Mouse (Mus musculus) spleen, adult 2 months (tissue): Measurements from ENCODE around the gene Cstf2t. TPM values are rescaled to one million over a fixed set of nuclear protein-coding genes. Genes with fewer than 3 reads are reported as not detected.

Experiments
- DNase-seq, 2 experiments: peaks; one replicate each; pipeline versions ENCODE4 v3.0.0 to v3.0.0-alpha.2; 2012 to 2021; ENCODE audit warnings: low spot score in 2 of 2, low read depth in 1 of 2
- H3K27ac ChIP-seq: fragments of 200-500 bp; 2 replicates; pipeline ENCODE4 v1.5.1; 2012; ENCODE audit warnings: low read length, inconsistent platforms; ENCODE audit not compliant: insufficient read depth
- H3K27me3 ChIP-seq: fragments of 200-500 bp; 2 replicates; pipeline ENCODE4 v1.6.1; 2012; ENCODE audit warnings: mild to moderate bottlenecking, moderate library complexity, low read length, inconsistent platforms; ENCODE audit not compliant: control insufficient read depth, insufficient read depth
- H3K36me3 ChIP-seq: fragments of 200-500 bp; 2 replicates; pipeline ENCODE4 v1.6.1; 2012; ENCODE audit warnings: mild to moderate bottlenecking, low read length, inconsistent platforms; ENCODE audit not compliant: control insufficient read depth, insufficient read depth
- H3K4me1 ChIP-seq: fragments of 200-500 bp; 2 replicates; pipeline ENCODE4 v1.6.1; 2011; ENCODE audit warnings: inconsistent platforms; ENCODE audit not compliant: control insufficient read depth, insufficient read depth, insufficient read length
- H3K4me3 ChIP-seq: fragments of 200-500 bp; 2 replicates; pipeline ENCODE4 v1.5.1; 2011; ENCODE audit warnings: mild to moderate bottlenecking, inconsistent platforms; ENCODE audit not compliant: insufficient read depth, insufficient read length; ENCODE audit errors: extremely low read depth
- CTCF ChIP-seq: fragments of 200-500 bp; IDR thresholded peaks from 2 replicates; pipeline ENCODE4 v1.5.1; 2011; ENCODE audit warnings: mild to moderate bottlenecking, inconsistent platforms; ENCODE audit not compliant: insufficient read depth, insufficient read length, insufficient replicate concordance; ENCODE audit errors: extremely low read depth
- POLR2A ChIP-seq: fragments of 200-500 bp; IDR thresholded peaks from 2 replicates; pipeline ENCODE4 v1.6.1; 2011; ENCODE audit warnings: low read depth, low read length, inconsistent platforms
- WGBS: fragments of 180-500 bp; shearing (Covaris S2); methylation state at CpG from one replicate; pipeline ENCODE4 v1.1.7; 2018; 5-methylcytosine and 5-hydroxymethylcytosine counted together
- polyA plus RNA-seq: library from polyadenylated mRNA; depleted of rRNA; stranded (reverse); fragments of >200 nt; gene quantifications from 2 replicates; pipeline ENCODE4 v1.2.3, GENCODE M21; 2012

Gene Cstf2t
- polyA plus RNA-seq, 1 experiment: 8.2 TPM

DNA sequence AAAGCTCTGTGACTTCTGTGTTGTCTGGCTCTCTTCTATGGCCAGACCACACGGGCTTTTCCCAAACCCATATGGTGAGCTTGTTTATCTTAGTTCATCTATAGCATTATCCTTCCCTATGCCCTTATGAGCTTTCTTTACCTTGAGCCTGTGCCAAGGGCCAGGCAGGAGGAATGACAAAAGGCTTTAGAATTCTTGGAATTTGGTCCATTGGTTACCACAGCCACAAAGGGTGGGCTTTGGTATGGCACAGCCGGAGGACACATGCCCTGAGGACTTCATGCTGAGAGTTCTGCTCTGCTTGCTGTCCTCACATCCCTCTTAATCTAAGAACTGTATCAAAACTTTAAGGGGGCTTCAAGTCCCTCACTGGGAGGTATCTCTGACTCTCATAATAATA, 53.7 kb downstream of the Cstf2t start:
- TF ChIP-seq CTCF: no peak
- no peak for TF ChIP-seq POLR2A
- Histone ChIP-seq H3K27ac (no peak overlapping the region), H3K27me3 (no peaks in the 10 kb centered on the region), H3K4me1 (no peaks in the 10 kb centered on the region), H3K4me3 (no peak overlapping the region), H3K36me3 (no peaks in the 10 kb centered on the region)
- WGBS: 65% methylated on average over 2 of the region's 2 CpGs
- DNase-seq: no peak
